Mouse (Mus musculus): ENCODE data around the gene Gm4981. TPM values are rescaled to one million over a fixed set of nuclear protein-coding genes. Genes with fewer than 3 reads are reported as not detected.

The Gm4981 gene
- total and polyA plus RNA-seq, 2 experiments from 2014 or later = not detected

DNA sequence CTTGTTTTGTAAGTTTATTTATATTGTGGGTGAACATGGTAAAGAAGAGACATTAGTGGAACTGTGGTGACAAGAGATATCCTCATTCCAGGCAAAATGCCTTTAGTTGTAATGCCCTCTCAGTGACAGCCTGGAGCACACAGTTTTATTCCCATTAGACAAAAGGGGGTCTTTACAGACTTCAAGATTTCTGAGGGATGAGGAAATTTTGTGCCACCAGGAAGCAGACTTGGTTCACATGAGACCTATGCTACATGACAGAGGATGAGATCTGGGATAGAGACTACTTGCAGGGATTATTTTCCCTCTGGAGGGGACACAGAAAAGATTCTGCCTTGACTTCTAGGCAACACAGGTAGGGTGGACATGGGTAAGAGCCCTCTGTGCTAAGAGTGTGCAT is 22.0 kb downstream of the Gm4981 start:
- Histone ChIP-seq H3K9ac (no peak overlapping the region), H3K9me3 (ENCODE audit: low read length) (0 out of 2 replicates have a peak, but pooled peaks cover 4% of the 10 kb centered on the region), H3K27ac (ENCODE audit: low read depth, low read length) (no peak overlapping the region), H3K4me3 (ENCODE audit: low read depth, low read length) (no peak overlapping the region), H3K4me1 (ENCODE audit: insufficient read depth) (no peaks in the 10 kb centered on the region), H3K27me3 (ENCODE audit: insufficient read depth, low read length) (no peaks in the 10 kb centered on the region), H3K36me3 (ENCODE audit: insufficient read depth) (no peaks in the 10 kb centered on the region), H3K4me2 (ENCODE audit: low read depth) (no peak overlapping the region)
- TF ChIP-seq CTCF (IDR thresholded peaks at IDR 0.05; ENCODE audit: low read depth) = no peak
- no peak for ATAC-seq
- no peak for DNase-seq

DNA sequence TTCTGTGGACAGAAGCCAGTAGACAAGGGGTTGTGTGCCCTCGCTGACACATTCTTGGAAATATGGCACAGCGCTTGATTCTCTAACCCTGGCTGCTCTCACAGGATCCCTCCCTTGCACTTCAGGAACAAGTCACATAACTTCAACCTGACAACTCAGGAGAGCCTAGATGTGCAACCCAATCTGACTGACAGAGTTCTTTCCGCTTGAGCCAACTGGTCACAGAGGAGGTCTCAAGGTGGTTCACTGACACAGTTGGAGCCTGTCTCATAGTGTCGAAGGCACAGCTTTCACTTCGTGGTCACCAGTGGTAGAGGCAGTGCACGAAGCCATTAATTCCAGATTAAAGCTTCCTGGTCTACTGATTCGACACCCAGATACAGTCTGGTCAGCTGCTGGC is 24.3 kb downstream of the Gm4981 start:
- no peak for TF ChIP-seq CTCF (IDR thresholded peaks at IDR 0.05; ENCODE audit: low read depth)
- no peaks in the 10 kb centered on the region for H3K4me1 ChIP-seq (ENCODE audit: insufficient read depth)
- H3K9me3 ChIP-seq (ENCODE audit: low read length) = 0 out of 2 replicates have a peak, but pooled peaks cover 4% of the 10 kb centered on the region
- ATAC-seq (no peak), DNase-seq (no peak)
- H3K27ac ChIP-seq (ENCODE audit: low read depth, low read length) = no peak overlapping the region
- no peaks in the 10 kb centered on the region for H3K27me3 ChIP-seq (ENCODE audit: insufficient read depth, low read length)
- H3K4me3 ChIP-seq (ENCODE audit: low read depth, low read length) = no peak overlapping the region
- H3K36me3 ChIP-seq (ENCODE audit: insufficient read depth) = no peaks in the 10 kb centered on the region
- H3K4me2 ChIP-seq (ENCODE audit: low read depth) = no peak overlapping the region
- 80% methylated on average over 7 of the region's 7 CpGs for WGBS
- no peak overlapping the region for H3K9ac ChIP-seq

DNA sequence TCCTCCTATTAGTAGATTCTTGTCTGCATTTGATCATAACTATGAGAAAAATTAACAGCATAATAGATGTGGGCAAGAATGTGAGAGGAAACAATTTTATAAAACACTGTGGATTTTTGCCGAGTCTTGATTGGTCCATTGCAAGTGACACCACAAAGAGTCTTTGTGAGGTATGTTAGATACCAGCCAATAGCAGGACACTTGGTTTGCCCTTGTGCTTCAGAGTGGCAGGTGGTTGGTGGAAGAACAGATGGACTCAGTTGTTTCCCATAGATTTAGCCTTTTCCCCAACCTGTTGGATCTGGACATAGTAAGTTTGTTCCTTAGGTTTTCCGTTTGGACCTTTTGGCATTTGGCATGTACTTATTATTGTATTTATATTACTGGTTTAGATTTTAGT is 25.3 kb downstream of the Gm4981 start:
- H3K27me3 ChIP-seq (ENCODE audit: insufficient read depth, low read length) = no peaks in the 10 kb centered on the region
- no peak overlapping the region for H3K4me2 ChIP-seq (ENCODE audit: low read depth)
- H3K9me3 ChIP-seq (ENCODE audit: low read length) = peaks cover 8% of the 10 kb centered on the region; the same call in 1 of the 2 replicates
- no peaks in the 10 kb centered on the region for H3K4me1 ChIP-seq (ENCODE audit: insufficient read depth)
- no peak overlapping the region for H3K4me3 ChIP-seq (ENCODE audit: low read depth, low read length)
- 94% methylated on average over 2 of the region's 2 CpGs for WGBS
- no peaks in the 10 kb centered on the region for H3K36me3 ChIP-seq (ENCODE audit: insufficient read depth)
- DNase-seq (no peak), ATAC-seq (no peak)
- H3K9ac ChIP-seq = no peak overlapping the region
- no peak for TF ChIP-seq CTCF (IDR thresholded peaks at IDR 0.05; ENCODE audit: low read depth)
- H3K27ac ChIP-seq (ENCODE audit: low read depth, low read length) = no peak overlapping the region

DNA sequence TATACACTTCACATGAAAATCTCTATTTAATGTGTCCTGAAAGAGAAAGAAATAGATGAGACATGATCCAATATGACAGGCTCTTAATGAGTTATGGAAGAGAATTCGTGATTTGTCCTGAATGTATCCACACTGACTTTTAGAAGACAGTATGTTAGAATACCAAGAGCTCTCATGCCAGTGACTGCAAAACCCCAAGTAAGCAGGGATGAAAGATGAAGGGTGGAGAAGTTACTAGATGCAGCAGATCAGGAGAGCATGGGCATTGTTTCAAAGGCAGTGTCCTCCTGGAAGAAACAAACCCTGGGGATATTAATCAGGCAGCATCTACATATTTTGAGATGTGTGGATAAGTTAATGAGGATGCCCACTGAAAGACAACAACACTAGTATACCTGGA is 26.0 kb downstream of the Gm4981 start:
- Histone ChIP-seq H3K9ac (no peak overlapping the region), H3K27ac (ENCODE audit: low read depth, low read length) (no peak overlapping the region), H3K4me3 (ENCODE audit: low read depth, low read length) (no peak overlapping the region), H3K4me2 (ENCODE audit: low read depth) (no peak overlapping the region), H3K9me3 (ENCODE audit: low read length) (peaks cover 8% of the 10 kb centered on the region; the same call in 1 of the 2 replicates), H3K27me3 (ENCODE audit: insufficient read depth, low read length) (no peaks in the 10 kb centered on the region), H3K36me3 (ENCODE audit: insufficient read depth) (no peaks in the 10 kb centered on the region), H3K4me1 (ENCODE audit: insufficient read depth) (no peaks in the 10 kb centered on the region)
- 52% methylated on average over 1 of the region's 1 CpGs for WGBS
- ATAC-seq (no peak), DNase-seq (no peak)
- no peak for TF ChIP-seq CTCF (IDR thresholded peaks at IDR 0.05; ENCODE audit: low read depth)

DNA sequence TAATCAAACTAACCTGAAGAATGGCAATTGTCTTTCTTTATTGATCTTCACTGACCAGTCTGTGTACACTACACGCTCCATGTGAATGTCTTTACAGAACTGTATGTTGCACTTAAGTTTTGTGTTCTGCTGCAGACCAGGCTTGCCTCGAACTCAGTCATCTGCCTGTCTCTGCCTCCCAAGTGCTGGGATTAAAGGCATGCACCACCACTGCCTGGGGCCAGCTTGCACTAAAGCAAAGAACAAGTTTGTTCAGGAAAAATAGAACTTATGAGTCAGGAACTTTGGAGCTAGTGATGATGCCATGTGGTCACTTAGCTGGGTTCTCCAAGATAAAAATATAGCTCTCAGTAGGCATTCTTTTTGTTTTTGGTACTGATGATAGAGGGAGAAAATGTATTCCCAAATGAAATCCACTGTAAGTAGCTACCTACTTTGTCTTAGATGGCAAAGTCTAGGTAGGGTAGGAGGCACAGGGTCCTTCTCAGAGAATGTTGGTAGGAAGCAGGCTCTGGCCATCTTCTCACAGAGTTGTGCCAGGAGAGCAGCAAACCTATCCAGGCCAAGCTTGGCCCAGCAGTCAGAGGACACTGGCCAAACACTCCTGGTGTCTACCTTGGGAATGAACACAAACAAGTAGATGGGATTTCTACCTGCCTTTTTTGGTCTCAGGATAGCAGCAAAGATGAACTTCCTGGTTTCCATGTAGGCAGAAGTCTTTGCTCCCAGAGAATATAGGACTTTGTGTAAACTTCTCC is 26.6 kb downstream of the Gm4981 start:
- Histone ChIP-seq H3K9me3 (ENCODE audit: low read length) (peaks cover 8% of the 10 kb centered on the region; the same call in 1 of the 2 replicates), H3K27ac (ENCODE audit: low read depth, low read length) (no peak overlapping the region), H3K4me2 (ENCODE audit: low read depth) (no peak overlapping the region), H3K27me3 (ENCODE audit: insufficient read depth, low read length) (no peaks in the 10 kb centered on the region), H3K4me1 (ENCODE audit: insufficient read depth) (no peaks in the 10 kb centered on the region), H3K36me3 (ENCODE audit: insufficient read depth) (no peaks in the 10 kb centered on the region), H3K9ac (no peak overlapping the region), H3K4me3 (ENCODE audit: low read depth, low read length) (no peak overlapping the region)
- 70% methylated on average over 2 of the region's 2 CpGs for WGBS
- ATAC-seq = no peak
- no peak for TF ChIP-seq CTCF (IDR thresholded peaks at IDR 0.05; ENCODE audit: low read depth)
- DNase-seq = no peak

DNA sequence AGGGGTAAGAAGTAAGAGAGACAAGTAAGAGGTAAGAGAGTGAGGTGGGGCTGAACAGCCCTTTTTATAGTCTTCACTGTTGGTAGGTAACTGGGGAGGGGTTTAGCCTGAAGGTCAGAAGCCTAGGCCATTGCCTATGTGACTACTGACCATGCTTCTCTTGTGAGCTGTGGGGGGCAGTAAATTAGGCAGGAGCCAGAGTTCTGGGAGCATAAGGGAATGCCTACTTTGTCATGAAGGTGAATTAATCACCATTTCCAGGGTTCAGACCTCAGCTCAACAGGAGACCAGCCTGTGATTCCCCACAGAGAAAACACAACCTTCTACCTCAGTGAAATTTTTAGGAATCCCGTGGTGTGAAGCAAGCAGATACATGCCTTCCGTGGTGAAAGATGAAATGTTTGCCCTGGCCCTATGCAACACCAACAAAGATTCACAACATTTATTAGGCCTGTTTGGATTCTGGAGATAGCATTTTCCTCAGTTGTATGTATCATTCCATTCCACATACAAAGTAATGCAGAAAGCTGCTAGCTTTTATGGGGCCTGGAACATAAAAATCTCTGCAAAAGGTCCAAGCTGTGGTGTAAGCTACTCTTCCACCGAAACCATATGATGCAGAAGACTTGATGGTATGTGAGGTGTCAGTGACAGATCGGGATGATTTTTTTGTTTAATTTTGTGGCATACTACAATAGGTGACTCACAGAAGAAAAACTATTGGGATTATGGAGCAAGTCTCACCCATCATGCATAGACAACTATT is 29.7 kb downstream of the Gm4981 start:
- Histone ChIP-seq H3K27me3 (ENCODE audit: insufficient read depth, low read length) (no peaks in the 10 kb centered on the region), H3K4me2 (ENCODE audit: low read depth) (no peak overlapping the region), H3K36me3 (ENCODE audit: insufficient read depth) (no peaks in the 10 kb centered on the region), H3K9ac (no peak overlapping the region), H3K27ac (ENCODE audit: low read depth, low read length) (no peak overlapping the region), H3K4me1 (ENCODE audit: insufficient read depth) (no peaks in the 10 kb centered on the region), H3K4me3 (ENCODE audit: low read depth, low read length) (no peak overlapping the region), H3K9me3 (ENCODE audit: low read length) (peaks cover 6% of the 10 kb centered on the region; the same call in 1 of the 2 replicates)
- WGBS = 91% methylated on average over 4 of the region's 4 CpGs
- no peak for DNase-seq
- ATAC-seq = no peak
- TF ChIP-seq CTCF (IDR thresholded peaks at IDR 0.05; ENCODE audit: low read depth) = no peak

DNA sequence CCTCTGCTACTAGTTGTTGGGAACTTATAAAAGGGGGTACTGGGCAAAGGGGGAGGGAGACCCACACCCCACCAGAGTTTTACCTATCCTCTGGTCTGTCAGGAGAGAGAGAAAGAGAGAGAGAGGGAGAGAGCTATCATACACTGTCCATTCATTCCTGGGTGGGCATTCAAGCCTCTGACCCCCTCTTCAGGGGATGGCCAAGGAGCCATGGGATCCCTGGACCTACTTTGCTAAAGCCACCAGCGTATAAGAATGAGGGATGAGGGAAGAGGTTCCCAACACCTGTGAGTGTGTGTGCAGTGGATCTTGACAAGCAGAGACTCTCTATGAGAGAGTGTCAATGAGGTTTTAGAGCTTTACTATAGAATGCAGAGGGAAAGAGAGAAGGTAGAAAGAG is 30.5 kb downstream of the Gm4981 start:
- Histone ChIP-seq H3K9me3 (ENCODE audit: low read length) (peaks cover 4% of the 10 kb centered on the region; the same call in 1 of the 2 replicates), H3K9ac (no peak overlapping the region), H3K36me3 (ENCODE audit: insufficient read depth) (no peaks in the 10 kb centered on the region), H3K27ac (ENCODE audit: low read depth, low read length) (no peak overlapping the region), H3K4me1 (ENCODE audit: insufficient read depth) (no peaks in the 10 kb centered on the region), H3K4me2 (ENCODE audit: low read depth) (no peak overlapping the region), H3K4me3 (ENCODE audit: low read depth, low read length) (no peak overlapping the region), H3K27me3 (ENCODE audit: insufficient read depth, low read length) (no peaks in the 10 kb centered on the region)
- ATAC-seq (no peak), DNase-seq (no peak)
- TF ChIP-seq CTCF (IDR thresholded peaks at IDR 0.05; ENCODE audit: low read depth) = no peak
- WGBS = 43% methylated on average over 1 of the region's 1 CpGs

Other genes with a start within 250 kb of the Gm4981 start
- gene AW822073, start 11.8 kb downstream of the Gm4981 start, total RNA-seq (2014; rRNA removed) = not detected in 2 replicates
- gene AW822073, start 11.8 kb downstream of the Gm4981 start, polyA plus RNA-seq (2015; fragmentation: Nextera tagmentation; extraction: Ambion mirVana) = not detected in 2 replicates
- gene Duxf3, start 4.0 kb downstream of the Gm4981 start, total RNA-seq (2014; rRNA removed) = 0.76 TPM in 1 of 2 replicates, not detected in the other
- gene Duxf3, start 4.0 kb downstream of the Gm4981 start, polyA plus RNA-seq (2015; fragmentation: Nextera tagmentation; extraction: Ambion mirVana) = not detected in 2 replicates
- gene Gcc2, start 18.8 kb upstream of the Gm4981 start, total RNA-seq (2014; rRNA removed) = 33.9 and 36.7 TPM in 2 replicates
- 67.0 and 96.5 TPM in 2 replicates for gene Gcc2, start 18.8 kb upstream of the Gm4981 start, polyA plus RNA-seq (2015; fragmentation: Nextera tagmentation; extraction: Ambion mirVana)
- gene Lims1, start 86.8 kb upstream of the Gm4981 start, total RNA-seq (2014; rRNA removed) = 38.5 and 43.6 TPM in 2 replicates
- gene Lims1, start 86.8 kb upstream of the Gm4981 start, polyA plus RNA-seq (2015; fragmentation: Nextera tagmentation; extraction: Ambion mirVana) = 39.1 and 51.7 TPM in 2 replicates
- gene Ranbp2, start 210.2 kb upstream of the Gm4981 start, total RNA-seq (2014; rRNA removed) = 51.6 and 65.4 TPM in 2 replicates
- gene Ranbp2, start 210.2 kb upstream of the Gm4981 start, polyA plus RNA-seq (2015; fragmentation: Nextera tagmentation; extraction: Ambion mirVana) = 7.1 and 10.9 TPM in 2 replicates